Mouse (Mus musculus): Measurements from ENCODE around the gene Suds3. TPM values are rescaled to one million over a fixed set of nuclear protein-coding genes. Genes with fewer than 3 reads are reported as not detected.

The Suds3 gene
- polyA plus RNA-seq, 1 experiment from 2014 or later, result 49.1 TPM

DNA sequence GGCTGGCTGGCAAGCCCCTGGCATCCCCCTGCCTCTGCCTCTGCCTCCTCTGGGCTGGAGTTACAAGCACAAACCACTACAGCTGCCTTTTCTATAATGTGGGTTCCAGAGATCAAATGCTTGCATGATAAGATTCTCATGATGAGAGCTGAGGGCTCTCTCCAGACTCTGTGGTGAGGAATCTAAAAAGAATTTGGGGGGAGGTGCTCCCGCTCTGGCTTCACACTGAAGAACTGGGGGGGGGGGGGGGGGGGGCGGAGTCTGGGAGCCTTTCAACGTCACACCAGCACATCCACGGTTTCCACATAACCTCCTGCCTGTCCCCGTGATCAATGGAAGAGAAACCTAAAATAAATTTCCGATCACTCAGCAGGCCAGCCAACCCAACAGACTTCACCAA, 26.1 kb downstream of the Suds3 start:
- H3K9me3 ChIP-seq, result no peaks in the 10 kb centered on the region
- peak overlapping the region; percentile 1; the same call in 1 of the 2 replicates for H3K4me2 ChIP-seq
- H3K9ac ChIP-seq, result no peak overlapping the region
- 21% methylated on average over 5 of the region's 6 CpGs for WGBS
- peaks cover 32% of the 10 kb centered on the region for H3K4me1 ChIP-seq
- no peak overlapping the region for H3K4me3 ChIP-seq
- H3K36me3 ChIP-seq, result peaks cover 44% of the 10 kb centered on the region
- peaks cover 19% of the 10 kb centered on the region for H3K27me3 ChIP-seq (replicated peaks)
- no peak overlapping the region for H3K27ac ChIP-seq (replicated peaks)
- ATAC-seq (ENCODE audit: extremely low read depth, insufficient number of reproducible peaks, low FRiP score, low TSS enrichment), result no peak

DNA sequence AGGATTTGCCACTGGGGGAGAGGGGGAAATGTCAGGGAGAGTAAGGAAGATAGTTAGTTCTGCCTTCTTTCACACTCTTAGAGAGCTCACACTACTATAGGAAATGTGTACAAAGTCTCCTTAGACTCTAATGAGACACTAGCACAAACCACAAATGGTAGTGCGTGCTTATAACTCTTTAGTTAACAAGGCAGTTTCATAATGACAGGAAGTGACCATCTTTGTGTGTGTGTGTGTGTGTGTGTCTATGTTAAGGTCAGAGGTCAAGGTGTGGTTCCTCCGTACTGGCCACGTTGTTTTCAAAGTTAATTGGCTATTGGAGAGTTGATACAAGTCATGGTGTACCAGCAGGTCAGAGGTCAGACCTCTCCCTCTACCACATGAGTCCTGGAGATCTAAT, 26.8 kb downstream of the Suds3 start:
- Histone ChIP-seq H3K27ac (replicated peaks) (no peak overlapping the region), H3K4me2 (no peak overlapping the region), H3K4me3 (no peak overlapping the region), H3K36me3 (peaks cover 37% of the 10 kb centered on the region), H3K27me3 (replicated peaks) (peaks cover 19% of the 10 kb centered on the region), H3K9me3 (no peaks in the 10 kb centered on the region), H3K9ac (no peak overlapping the region), H3K4me1 (peaks cover 28% of the 10 kb centered on the region)
- no peak for ATAC-seq (ENCODE audit: extremely low read depth, insufficient number of reproducible peaks, low FRiP score, low TSS enrichment)
- WGBS, result 61% methylated on average over 3 of the region's 3 CpGs

DNA sequence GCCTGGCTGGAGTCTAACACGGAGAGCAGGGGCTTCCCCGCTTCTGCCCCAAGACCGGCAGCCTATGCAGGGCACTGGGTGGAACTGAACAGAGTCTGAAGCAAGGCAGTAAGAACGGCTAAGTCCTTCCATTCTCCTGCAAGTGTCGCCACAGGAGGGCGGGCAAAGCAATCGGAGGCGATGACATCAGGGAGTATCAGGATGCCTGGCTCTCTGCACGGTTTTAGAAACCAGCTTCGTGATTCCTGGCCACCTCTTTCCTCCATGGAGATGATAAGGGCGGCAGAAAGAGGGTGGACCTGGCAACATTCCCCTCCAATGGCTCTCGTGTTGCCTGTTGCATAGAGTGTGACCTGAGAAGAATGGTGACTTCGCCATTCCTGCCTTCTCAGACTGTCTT, 28.2 kb downstream of the Suds3 start:
- peak overlapping the region; percentile 66 for H3K4me2 ChIP-seq
- peak overlapping the region; percentile 53; the same call in 1 of the 2 replicates for H3K27ac ChIP-seq (replicated peaks)
- peak overlapping the region; percentile 70 for H3K9ac ChIP-seq
- no peaks in the 10 kb centered on the region for H3K9me3 ChIP-seq
- 2% methylated on average over 13 of the region's 13 CpGs for WGBS
- H3K4me1 ChIP-seq, result peaks cover 28% of the 10 kb centered on the region
- peaks cover 23% of the 10 kb centered on the region for H3K36me3 ChIP-seq
- H3K4me3 ChIP-seq, result peak overlapping the region; percentile 36
- ATAC-seq (ENCODE audit: extremely low read depth, insufficient number of reproducible peaks, low FRiP score, low TSS enrichment), result peak; percentile 35; the same call in 1 of the 2 replicates
- peaks cover 19% of the 10 kb centered on the region for H3K27me3 ChIP-seq (replicated peaks)

DNA sequence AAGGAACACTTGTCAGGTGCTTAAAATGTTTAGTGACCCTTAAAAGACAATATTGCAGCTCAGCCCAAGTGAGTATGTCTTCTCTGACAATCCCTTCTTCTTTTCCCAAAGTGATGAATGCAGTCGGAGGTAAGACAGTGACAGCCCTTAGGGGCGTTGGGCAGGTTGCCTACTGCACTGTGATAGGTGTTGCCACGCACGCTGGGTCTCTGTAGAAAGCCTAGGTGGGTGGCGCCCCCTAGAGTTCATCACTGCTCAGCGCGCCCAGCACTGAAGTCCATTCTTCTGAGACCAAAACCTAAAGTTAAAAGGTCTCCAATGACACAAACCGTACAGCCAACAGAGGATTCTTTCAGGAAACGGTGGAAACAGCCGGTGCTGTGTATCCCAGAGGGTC, 46.4 kb downstream of the Suds3 start:
- 0 out of 2 replicates have a peak overlapping the region, but pooled peaks have one; percentile 6 for H3K4me3 ChIP-seq
- ATAC-seq (ENCODE audit: extremely low read depth, insufficient number of reproducible peaks, low FRiP score, low TSS enrichment), result no peak
- H3K9ac ChIP-seq, result no peak overlapping the region
- H3K4me2 ChIP-seq, result peak overlapping the region; percentile 54
- peaks cover 6% of the 10 kb centered on the region; the same call in 1 of the 2 replicates for H3K4me1 ChIP-seq
- WGBS, result 14% methylated on average over 10 of the region's 10 CpGs
- H3K36me3 ChIP-seq, result no peaks in the 10 kb centered on the region
- peaks cover 3% of the 10 kb centered on the region; the same call in 1 of the 2 replicates for H3K9me3 ChIP-seq
- H3K27me3 ChIP-seq (replicated peaks), result no peaks in the 10 kb centered on the region
- no peak overlapping the region for H3K27ac ChIP-seq (replicated peaks)

DNA sequence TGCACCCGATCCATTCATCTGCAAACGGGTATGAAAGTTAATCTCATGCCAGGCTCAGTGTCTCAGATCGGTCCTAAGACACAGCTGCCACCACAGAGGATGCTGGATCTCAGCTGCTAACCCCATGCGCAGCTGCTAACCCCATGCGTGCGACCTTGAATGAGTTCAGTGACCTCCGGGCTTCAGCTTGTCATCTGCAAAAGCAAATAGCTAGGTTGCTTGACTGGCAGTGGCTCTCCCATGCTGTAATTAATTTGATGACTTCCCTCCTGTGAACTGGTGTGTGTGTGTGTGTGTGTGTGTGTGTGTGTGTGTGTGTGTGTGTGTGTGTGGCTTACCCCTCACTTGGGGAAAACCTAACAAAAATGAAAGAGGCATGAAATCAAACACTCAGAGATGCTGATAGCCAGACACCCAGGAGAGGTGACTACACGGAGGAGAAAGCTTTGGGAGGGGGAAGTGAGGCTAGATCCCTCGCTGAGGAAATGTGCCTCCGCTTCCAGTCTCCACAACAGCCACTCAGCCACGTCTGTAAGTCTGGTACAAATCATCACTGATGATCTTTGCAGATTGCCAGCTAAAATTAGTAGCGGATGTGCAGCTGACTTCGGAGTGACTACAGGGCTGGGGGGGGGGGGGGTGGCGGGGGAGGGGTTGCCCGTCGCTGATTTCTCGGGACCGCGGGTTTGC, 47.0 kb downstream of the Suds3 start:
- Histone ChIP-seq H3K9ac (no peak overlapping the region), H3K9me3 (peaks cover 3% of the 10 kb centered on the region; the same call in 1 of the 2 replicates), H3K4me3 (0 out of 2 replicates have a peak overlapping the region, but pooled peaks have one; percentile 6), H3K27ac (replicated peaks) (no peak overlapping the region), H3K4me1 (peaks cover 6% of the 10 kb centered on the region; the same call in 1 of the 2 replicates), H3K4me2 (peak overlapping the region; percentile 54), H3K36me3 (no peaks in the 10 kb centered on the region), H3K27me3 (replicated peaks) (no peaks in the 10 kb centered on the region)
- 30% methylated on average over 19 of the region's 19 CpGs for WGBS
- no peak for ATAC-seq (ENCODE audit: extremely low read depth, insufficient number of reproducible peaks, low FRiP score, low TSS enrichment)

DNA sequence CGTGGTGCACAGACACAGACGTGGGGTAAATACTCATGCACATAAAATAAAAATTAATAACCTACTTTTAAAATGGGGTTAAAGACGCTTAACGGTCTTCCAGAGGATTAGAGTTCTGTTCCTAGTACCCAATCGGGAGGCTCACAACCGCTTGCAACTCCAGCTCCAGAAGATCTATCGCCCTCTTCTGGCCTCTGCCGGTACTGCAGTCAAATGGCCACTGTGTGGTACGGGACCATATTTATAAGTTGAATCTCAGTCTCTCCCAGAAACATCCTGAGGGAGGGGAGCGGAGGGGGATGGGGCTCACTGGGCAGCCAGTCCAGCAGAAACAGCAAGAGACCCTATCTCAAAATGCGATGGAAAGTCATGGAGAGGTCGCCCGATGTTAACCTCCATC, 47.7 kb downstream of the Suds3 start:
- Histone ChIP-seq H3K4me1 (peaks cover 6% of the 10 kb centered on the region; the same call in 1 of the 2 replicates), H3K27me3 (replicated peaks) (no peaks in the 10 kb centered on the region), H3K9me3 (peaks cover 3% of the 10 kb centered on the region; the same call in 1 of the 2 replicates), H3K4me2 (no peak overlapping the region), H3K36me3 (no peaks in the 10 kb centered on the region), H3K27ac (replicated peaks) (no peak overlapping the region), H3K9ac (no peak overlapping the region), H3K4me3 (no peak overlapping the region)
- 72% methylated on average over 13 of the region's 13 CpGs for WGBS
- ATAC-seq (ENCODE audit: extremely low read depth, insufficient number of reproducible peaks, low FRiP score, low TSS enrichment), result no peak

DNA sequence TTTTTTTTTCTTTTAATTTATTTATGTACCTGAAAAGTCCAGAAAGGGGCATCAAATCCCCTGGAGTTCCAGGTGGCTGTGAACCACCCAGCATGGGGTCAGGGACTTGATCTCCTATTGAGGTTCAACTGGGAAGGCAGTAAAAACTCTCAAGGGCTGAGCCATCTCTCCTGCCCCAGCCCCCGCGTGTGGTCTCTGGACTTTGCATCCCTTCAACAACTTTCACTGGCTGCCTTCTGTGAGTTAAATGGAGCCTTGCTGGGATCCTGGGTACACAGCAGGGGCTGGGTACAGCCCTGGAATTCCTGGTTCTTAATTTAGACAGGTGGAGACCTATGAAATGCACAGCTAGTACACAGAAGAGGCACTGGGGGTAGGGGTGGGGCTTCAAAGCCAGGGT, 54.7 kb downstream of the Suds3 start:
- no peak overlapping the region for H3K4me3 ChIP-seq
- 43% methylated on average over 2 of the region's 2 CpGs for WGBS
- no peaks in the 10 kb centered on the region for H3K27me3 ChIP-seq (replicated peaks)
- ATAC-seq (ENCODE audit: extremely low read depth, insufficient number of reproducible peaks, low FRiP score, low TSS enrichment), result no peak
- no peaks in the 10 kb centered on the region for H3K9me3 ChIP-seq
- no peaks in the 10 kb centered on the region for H3K36me3 ChIP-seq
- no peak overlapping the region for H3K27ac ChIP-seq (replicated peaks)
- no peak overlapping the region for H3K9ac ChIP-seq
- H3K4me1 ChIP-seq, result no peaks in the 10 kb centered on the region
- no peak overlapping the region for H3K4me2 ChIP-seq

DNA sequence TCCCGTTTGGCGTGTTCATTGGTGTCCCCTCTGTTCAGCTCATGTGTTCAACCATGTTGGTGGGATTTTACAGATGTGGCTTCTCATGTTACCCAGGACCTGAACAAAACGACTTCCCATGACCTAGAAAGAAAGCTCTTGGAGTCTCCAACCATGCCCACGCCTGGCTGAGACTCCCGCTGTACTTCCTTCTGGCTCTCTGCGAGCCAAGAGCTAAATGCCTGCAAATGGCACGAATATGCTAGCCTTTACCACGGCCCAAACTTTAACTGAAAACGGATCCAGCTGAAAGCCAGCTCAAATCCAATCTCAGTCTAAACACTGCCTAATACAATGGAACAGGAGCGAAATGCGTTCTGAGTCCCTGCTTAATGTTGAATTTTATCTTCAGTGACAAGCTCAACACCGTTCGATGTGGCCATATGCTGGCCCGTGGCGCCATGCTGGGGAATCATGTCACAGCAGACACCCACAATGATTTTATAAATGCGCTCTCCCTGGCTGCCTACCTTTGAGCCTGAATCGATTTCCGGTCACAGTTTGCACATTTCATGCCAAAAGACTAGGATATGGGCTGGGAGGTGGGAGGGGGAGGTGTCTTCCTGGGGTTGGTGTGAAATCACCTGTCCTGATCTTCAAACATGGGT, 55.3 kb downstream of the Suds3 start:
- H3K4me3 ChIP-seq, result no peak overlapping the region
- H3K27ac ChIP-seq (replicated peaks), result no peak overlapping the region
- no peaks in the 10 kb centered on the region for H3K4me1 ChIP-seq
- no peak for ATAC-seq (ENCODE audit: extremely low read depth, insufficient number of reproducible peaks, low FRiP score, low TSS enrichment)
- H3K36me3 ChIP-seq, result no peaks in the 10 kb centered on the region
- no peak overlapping the region for H3K4me2 ChIP-seq
- H3K9me3 ChIP-seq, result no peaks in the 10 kb centered on the region
- 67% methylated on average over 18 of the region's 18 CpGs for WGBS
- no peaks in the 10 kb centered on the region for H3K27me3 ChIP-seq (replicated peaks)
- no peak overlapping the region for H3K9ac ChIP-seq

DNA sequence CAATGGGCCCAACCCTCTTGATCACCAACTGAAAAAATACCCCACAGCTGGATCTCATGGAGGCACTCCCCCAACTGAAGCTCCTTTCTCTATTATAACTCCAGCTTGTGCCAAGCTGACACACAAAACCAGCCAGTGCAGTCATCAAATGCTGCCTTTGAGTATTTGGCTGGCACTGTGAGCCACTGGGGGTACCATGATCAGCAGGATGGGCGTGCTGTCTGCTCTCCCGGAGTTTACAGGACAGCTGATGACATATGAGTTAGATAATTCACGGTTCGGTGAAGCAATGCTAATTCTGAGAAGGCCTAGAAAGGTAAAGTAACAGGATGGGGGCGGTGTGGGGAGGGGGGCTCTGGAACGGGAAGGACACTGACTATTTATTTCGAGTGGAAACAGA, 66.0 kb downstream of the Suds3 start:
- Histone ChIP-seq H3K4me1 (no peaks in the 10 kb centered on the region), H3K27me3 (replicated peaks) (no peaks in the 10 kb centered on the region), H3K36me3 (no peaks in the 10 kb centered on the region), H3K9me3 (no peaks in the 10 kb centered on the region), H3K9ac (no peak overlapping the region), H3K4me3 (no peak overlapping the region), H3K4me2 (no peak overlapping the region), H3K27ac (replicated peaks) (no peak overlapping the region)
- 70% methylated on average over 7 of the region's 7 CpGs for WGBS
- no peak for ATAC-seq (ENCODE audit: extremely low read depth, insufficient number of reproducible peaks, low FRiP score, low TSS enrichment)

DNA sequence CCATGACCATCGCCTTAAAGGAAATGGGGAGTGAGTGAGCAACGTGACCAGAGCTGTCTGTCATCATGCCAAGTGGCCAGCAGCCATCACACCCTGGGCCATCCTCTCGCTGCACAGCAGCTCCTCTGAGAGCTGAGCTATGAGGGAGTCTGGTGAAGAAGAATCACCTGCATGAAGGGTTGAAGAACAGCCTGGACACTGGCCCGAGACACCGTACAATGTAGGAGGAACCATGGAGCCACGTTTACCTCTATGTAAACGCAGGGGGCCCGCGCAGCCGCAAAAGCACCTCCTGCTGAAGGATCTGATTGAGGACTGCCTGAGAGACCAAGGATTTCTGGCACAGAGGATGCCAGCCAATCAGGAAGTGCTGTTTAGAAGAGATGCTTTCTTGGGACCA, 70.8 kb downstream of the Suds3 start:
- no peak overlapping the region for H3K27ac ChIP-seq (replicated peaks)
- H3K4me3 ChIP-seq, result no peak overlapping the region
- no peaks in the 10 kb centered on the region for H3K36me3 ChIP-seq
- no peak for ATAC-seq (ENCODE audit: extremely low read depth, insufficient number of reproducible peaks, low FRiP score, low TSS enrichment)
- H3K9me3 ChIP-seq, result no peaks in the 10 kb centered on the region
- H3K27me3 ChIP-seq (replicated peaks), result no peaks in the 10 kb centered on the region
- H3K4me2 ChIP-seq, result no peak overlapping the region
- WGBS, result 50% methylated on average over 10 of the region's 10 CpGs
- H3K4me1 ChIP-seq, result no peaks in the 10 kb centered on the region
- H3K9ac ChIP-seq, result no peak overlapping the region

DNA sequence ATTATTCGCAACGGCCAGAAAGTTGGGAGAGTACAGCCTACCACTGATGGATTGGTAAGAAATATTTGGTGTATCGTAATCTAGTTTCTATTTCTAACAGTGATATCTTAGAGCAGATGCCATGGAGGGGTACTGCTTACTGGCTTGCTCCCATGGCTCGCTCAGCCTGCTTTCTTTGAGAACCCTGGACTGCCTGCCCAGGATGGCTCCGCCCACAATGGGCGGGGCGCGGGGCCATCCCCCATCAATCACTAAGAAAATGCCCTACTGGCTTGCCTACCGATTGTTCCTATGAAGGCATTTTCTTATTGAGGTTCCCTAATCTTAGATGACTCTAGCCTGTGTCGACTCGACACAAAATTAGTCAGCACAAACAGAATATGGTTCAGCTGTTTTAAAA, 73.3 kb downstream of the Suds3 start:
- H3K27me3 ChIP-seq (replicated peaks), result no peaks in the 10 kb centered on the region
- ATAC-seq (ENCODE audit: extremely low read depth, insufficient number of reproducible peaks, low FRiP score, low TSS enrichment), result no peak
- no peak overlapping the region for H3K4me2 ChIP-seq
- H3K27ac ChIP-seq (replicated peaks), result no peak overlapping the region
- H3K9me3 ChIP-seq, result no peaks in the 10 kb centered on the region
- no peak overlapping the region for H3K4me3 ChIP-seq
- no peaks in the 10 kb centered on the region for H3K36me3 ChIP-seq
- H3K4me1 ChIP-seq, result no peaks in the 10 kb centered on the region
- WGBS, result 53% methylated on average over 11 of the region's 11 CpGs
- H3K9ac ChIP-seq, result no peak overlapping the region
